In the genomic region with DNA sequence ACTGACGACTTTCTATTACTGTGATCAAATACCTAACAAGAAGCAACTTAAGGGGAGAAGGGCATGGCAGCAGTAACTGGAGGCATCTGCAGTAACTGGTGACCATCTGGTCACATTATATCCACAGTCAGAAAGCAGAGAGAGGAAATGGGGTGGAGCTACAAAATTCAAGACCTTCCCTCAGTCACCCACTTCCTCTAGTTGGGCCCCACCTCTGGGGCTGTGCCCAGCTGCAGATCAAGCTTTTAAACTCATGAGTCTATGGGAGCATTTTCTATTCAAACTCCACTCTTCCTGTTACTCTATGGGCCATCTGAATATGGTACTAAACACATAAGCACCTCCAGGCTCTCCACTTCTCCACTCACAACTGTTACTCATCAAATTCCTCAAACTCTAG, we compare ENCODE assay signal across 9 mouse cellular contexts. TPM values are rescaled to one million over a fixed set of nuclear protein-coding genes. Genes with fewer than 3 reads are reported as not detected.
DNase-seq lines count a peak whose midpoint lies in the region; ATAC-seq and TF ChIP-seq lines count a peak whose summit lies in the region.
"Had no signal": no experiment of that assay in that cellular context is flagged by ENCODE, and none has a peak within 500 bp of the region (broad histone marks: within the 10 kb centered on the region; RNA-seq: fewer than 3 reads in every experiment).

No protein-coding gene starts in this region.

- no peaks in the 10 kb centered on the region for H3K9me3 ChIP-seq in liver, embryonic 12.5 days (replicated peaks)
- H3K9me3 ChIP-seq: megakaryocyte, embryonic 14.5 days had no signal

- H3K36me3 ChIP-seq in liver, embryonic 12.5 days: peaks cover 11% of the 10 kb centered on the region

- peak overlapping the region; percentile 8; the same call in 1 of the 2 replicates for H3K4me2 ChIP-seq in liver, embryonic 12.5 days

- intact Hi-C loops in gastrocnemius, adult 2 months (cut with DNase I): no loop called here

- no peak overlapping the region for H3K9ac ChIP-seq in liver, embryonic 12.5 days

- no peaks in the 10 kb centered on the region for H3K27me3 ChIP-seq in liver, embryonic 12.5 days (replicated peaks)

- H3K27ac ChIP-seq in gastrocnemius, adult 2 months: no peak overlapping the region
- no peak overlapping the region for H3K27ac ChIP-seq in liver, embryonic 12.5 days

- H3K4me1 ChIP-seq in liver, embryonic 12.5 days: peaks cover 27% of the 10 kb centered on the region

- no peak for TF ChIP-seq CTCF in gastrocnemius, adult 2 months (IDR thresholded peaks at IDR 0.05)

- WGBS in liver, embryonic 12.5 days (ENCODE audit: insufficient replicate concordance): 58% methylated on average over 1 of the region's 1 CpGs

- no peak for ATAC-seq in liver, embryonic 12.5 days
- ATAC-seq in megakaryocyte progenitor cell, adult 5-6 weeks (replicated peaks; ENCODE audit: poor library complexity): no peak

- H3K4me3 ChIP-seq in gastrocnemius, adult 2 months: peak overlapping the region; percentile 92
- no peak overlapping the region; the same call in 1 of the 2 replicates for H3K4me3 ChIP-seq in liver, embryonic 12.5 days
- H3K4me3 ChIP-seq: megakaryocyte, embryonic 14.5 days had no signal

- DNase-seq in gastrocnemius, adult 2 months: no peak
- DNase-seq in gastrocnemius, postnatal 10 days: no peak
- DNase-seq in thymus, postnatal 14 days: peak; percentile 39
- no peak for DNase-seq in thymus, postnatal 4 days
- no peak for DNase-seq in ovary, postnatal 10 days (ENCODE audit: low spot score)
- DNase-seq in left cerebral cortex, adult 11 months (ENCODE audit: low spot score): no peak

RNA-seq across cellular contexts. Expression of a gene that starts 3.5 kb away (rescaled TPM):
- 10 to 100 TPM in 1 of 2 experiments, 1 to 10 TPM in 1; 7.8 to 11.9 TPM for total RNA-seq in gastrocnemius, adult 2 months (2021)
- total RNA-seq in gastrocnemius, postnatal 10 days (2021): 10 to 100 TPM; 33.7 to 41.2 TPM
- polyA plus RNA-seq in liver, embryonic 12.5 days (2016; fragmentation: Nextera tagmentation; extraction: Ambion mirVana): 6.5 and 7.5 TPM in 2 replicates
- 4.1 and 4.5 TPM in 2 replicates for total RNA-seq in megakaryocyte progenitor cell, adult 5-6 weeks (2015)
- total RNA-seq in megakaryocyte progenitor cell, adult 5-6 weeks (2017): 3.4 and 3.5 TPM in 2 replicates
